Mouse (Mus musculus) ES-E14 (cell line): ENCODE measurements around the gene Gabbr2. TPM values are rescaled to one million over a fixed set of nuclear protein-coding genes. Genes with fewer than 3 reads are reported as not detected.

Experiments
- DNase-seq: peaks from one replicate; pipeline ENCODE4 v3.0.0-alpha.2; 2013; ENCODE audit warnings: low read depth, low spot score
- H3K27ac ChIP-seq: 2 replicates; pipeline ENCODE4 v1.5.1; 2012; ENCODE audit warnings: low read depth, mild to moderate bottlenecking, low read length, moderate library complexity, mixed read lengths; ENCODE audit not compliant: poor library complexity, insufficient read depth, severe bottlenecking
- H3K36me3 ChIP-seq: 2 replicates; pipeline ENCODE4 v1.6.1; 2012; ENCODE audit warnings: mild to moderate bottlenecking, low read length, moderate library complexity, mixed read lengths; ENCODE audit not compliant: control insufficient read depth, poor library complexity, insufficient read depth, severe bottlenecking
- H3K4me1 ChIP-seq, 2 experiments: fragments of 150-350 bp in 1 of 2; sonication (generic) in 1 of 2; 2 replicates each; pipeline ENCODE4 v1.6.1; 2012; ENCODE audit warnings: low read length in 2 of 2, mild to moderate bottlenecking in 1 of 2, mixed read lengths in 1 of 2; ENCODE audit not compliant: control insufficient read depth in 2 of 2, insufficient read depth in 2 of 2, poor library complexity in 1 of 2
- H3K4me3 ChIP-seq, 2 experiments: fragments of 150-350 bp in 1 of 2; sonication (generic) in 1 of 2; 2 replicates each; pipeline ENCODE4 v1.5.1; 2012; ENCODE audit warnings: low read length in 2 of 2, low read depth in 1 of 2, mild to moderate bottlenecking in 1 of 2, mixed read lengths in 1 of 2; ENCODE audit not compliant: insufficient read depth in 1 of 2, poor library complexity in 1 of 2, severe bottlenecking in 1 of 2
- H3K9ac ChIP-seq: 2 replicates; pipeline ENCODE4 v1.6.1; 2012; ENCODE audit warnings: low read depth, mild to moderate bottlenecking, low read length, mixed read lengths; ENCODE audit not compliant: poor library complexity, insufficient read depth, severe bottlenecking
- H3K9me3 ChIP-seq: fragments of 150-350 bp; sonication (generic); 2 replicates; pipeline ENCODE4 v1.6.1; 2012; ENCODE audit warnings: low read depth, mild to moderate bottlenecking, low read length; ENCODE audit not compliant: control insufficient read depth, insufficient read depth
- CHD2 ChIP-seq: IDR thresholded peaks from 2 replicates; pipeline ENCODE4 v1.6.1; 2014; ENCODE audit warnings: mild to moderate bottlenecking, low read depth, low read length, inconsistent platforms
- HCFC1 ChIP-seq: IDR thresholded peaks from 2 replicates; pipeline ENCODE4 v1.6.1; 2012; ENCODE audit warnings: low read length, inconsistent platforms, borderline replicate concordance; ENCODE audit not compliant: insufficient read depth
- MAFK ChIP-seq: IDR thresholded peaks from 2 replicates; pipeline ENCODE4 v1.6.1; 2014; ENCODE audit warnings: mild to moderate bottlenecking, low read depth, low read length, inconsistent platforms; ENCODE audit not compliant: insufficient read depth
- ZC3H11A ChIP-seq: IDR thresholded peaks from 2 replicates; pipeline ENCODE4 v1.6.1; 2012; ENCODE audit warnings: low read depth, mild to moderate bottlenecking, inconsistent platforms, low read length, borderline replicate concordance
- ZNF384 ChIP-seq: IDR thresholded peaks from 2 replicates; pipeline ENCODE4 v1.6.1; 2012; ENCODE audit warnings: low read depth, low read length, inconsistent platforms
- in situ Hi-C, 2 experiments: fragments of 600-800 bp; cut with MboI; formaldehyde crosslinking; loops; one replicate each; pipeline ENCODE4 v1.15.1; 2025; ENCODE audit warnings: low sequenced_read_pairs in 2 of 2, inconsistent platforms in 1 of 2; ENCODE audit not compliant: unreplicated experiment in 2 of 2
- total RNA-seq: library from RNA; depleted of rRNA; stranded (reverse); fragments of 300-350 nt; gene quantifications from 2 replicates; pipeline ENCODE4 v1.2.3, GENCODE M21; 2012

Gabbr2 gene
- total RNA-seq, 1 experiment, result 0.09 TPM

GRCm38 (mm10) chr4:46749015-46749414, 242.7 kb downstream of the Gabbr2 start:
- TF ChIP-seq ZC3H11A (no peak), MAFK (no peak), ZNF384 (no peak), HCFC1 (no peak)
- peaks cover 2 to 5% of the 10 kb centered on the region in 2 experiments; a peak in 1 of 4 replicates for H3K4me1 ChIP-seq
- no peaks in the 10 kb centered on the region for H3K9me3 ChIP-seq
- no peak overlapping the region for H3K27ac ChIP-seq
- no peak overlapping the region for H3K9ac ChIP-seq
- DNase-seq, result no peak
- in situ Hi-C loops, result no loop called here
- no peak overlapping the region for H3K4me3 ChIP-seq
- no peaks in the 10 kb centered on the region for H3K36me3 ChIP-seq

DNA sequence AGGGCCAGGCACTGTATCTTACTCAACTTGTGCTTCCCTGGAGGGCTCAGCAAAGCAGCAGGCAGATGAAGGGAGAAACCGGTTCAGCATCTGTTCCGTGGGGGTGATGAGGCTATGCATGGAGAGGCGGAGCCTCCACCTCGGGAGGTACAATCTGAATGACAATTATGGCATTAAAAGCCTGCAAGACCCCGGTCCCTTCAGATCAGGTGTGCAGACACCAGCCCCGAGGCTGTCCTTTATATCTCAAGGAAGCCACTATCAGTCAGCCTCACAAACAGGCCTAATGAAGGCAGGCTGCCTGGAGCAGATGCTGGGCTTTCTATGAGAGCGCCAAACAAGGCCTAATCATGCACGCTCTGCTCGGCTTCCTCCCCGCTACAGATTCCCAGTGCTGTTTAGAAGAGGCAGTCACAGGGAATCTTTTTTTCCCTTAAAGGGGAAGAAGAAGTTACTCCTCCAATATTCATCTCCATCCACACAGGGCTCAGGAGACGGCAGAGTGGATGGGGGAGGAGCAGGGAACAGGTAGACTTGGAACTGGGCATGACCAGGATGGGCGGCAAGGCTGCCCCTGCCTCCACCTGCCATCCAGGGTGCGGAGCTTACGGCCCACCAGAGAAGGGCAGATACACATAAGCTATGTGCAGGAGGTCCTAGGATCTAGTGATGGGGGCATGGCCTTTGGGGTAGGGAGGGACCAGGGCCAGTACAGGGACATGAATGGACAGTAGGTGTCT, 244.5 kb downstream of the Gabbr2 start:
- no peak overlapping the region for H3K27ac ChIP-seq
- H3K4me1 ChIP-seq, result peaks cover 2 to 5% of the 10 kb centered on the region in 2 experiments; a peak in 1 of 4 replicates
- no peaks in the 10 kb centered on the region for H3K9me3 ChIP-seq
- H3K4me3 ChIP-seq, result no peak overlapping the region
- no peak for TF ChIP-seq MAFK
- no peak for TF ChIP-seq CHD2
- TF ChIP-seq ZNF384, result no peak
- TF ChIP-seq HCFC1, result no peak
- no peak for TF ChIP-seq ZC3H11A
- in situ Hi-C loops, result no loop called here
- no peak overlapping the region for H3K9ac ChIP-seq
- DNase-seq, result peak; percentile 24
- H3K36me3 ChIP-seq, result no peaks in the 10 kb centered on the region

DNA sequence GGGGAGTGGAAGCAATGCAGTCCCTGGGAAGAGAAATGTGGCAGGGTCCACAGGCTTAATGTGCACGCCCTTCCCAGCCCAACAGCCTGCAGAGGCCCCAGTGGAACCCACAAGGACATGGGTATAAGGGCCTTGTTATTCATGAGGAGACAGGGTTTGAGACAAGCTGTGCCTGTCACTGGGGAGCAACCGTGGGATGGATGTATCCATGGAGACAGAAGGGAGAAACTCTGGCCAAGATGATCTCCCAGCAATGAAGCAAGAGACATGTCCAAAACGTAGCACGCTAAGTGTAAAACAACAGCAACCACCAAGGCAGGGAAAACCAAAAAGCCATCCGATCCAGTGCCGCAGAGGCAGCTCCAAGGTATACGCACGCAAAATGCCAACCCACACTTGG, 246.1 kb downstream of the Gabbr2 start:
- H3K9me3 ChIP-seq, result no peaks in the 10 kb centered on the region
- no peaks in the 10 kb centered on the region for H3K36me3 ChIP-seq
- in situ Hi-C loops, result no loop called here
- no peak for TF ChIP-seq MAFK
- no peak for TF ChIP-seq ZNF384
- TF ChIP-seq HCFC1, result no peak
- no peak for TF ChIP-seq CHD2
- TF ChIP-seq ZC3H11A, result no peak
- no peak overlapping the region for H3K27ac ChIP-seq
- no peak overlapping the region for H3K9ac ChIP-seq
- H3K4me1 ChIP-seq, result peaks cover 2 to 5% of the 10 kb centered on the region in 2 experiments; a peak in 1 of 4 replicates
- no peak for DNase-seq
- H3K4me3 ChIP-seq, result no peak overlapping the region

GRCm38 (mm10) chr4:46744583-46745155, 247.0 kb downstream of the Gabbr2 start:
- Histone ChIP-seq H3K27ac (no peak overlapping the region), H3K9me3 (no peaks in the 10 kb centered on the region), H3K4me1 (peaks cover 2 to 5% of the 10 kb centered on the region in 2 experiments; a peak in 1 of 4 replicates), H3K9ac (no peak overlapping the region), H3K4me3 (no peak overlapping the region), H3K36me3 (no peaks in the 10 kb centered on the region)
- TF ChIP-seq ZNF384, result no peak
- no peak for TF ChIP-seq CHD2
- no peak for TF ChIP-seq HCFC1
- TF ChIP-seq ZC3H11A, result no peak
- no peak for TF ChIP-seq MAFK
- DNase-seq, result no peak
- in situ Hi-C loops, result no loop called here
